Mouse (Mus musculus): ENCODE data around the gene Fkrp.

Fkrp gene

DNA sequence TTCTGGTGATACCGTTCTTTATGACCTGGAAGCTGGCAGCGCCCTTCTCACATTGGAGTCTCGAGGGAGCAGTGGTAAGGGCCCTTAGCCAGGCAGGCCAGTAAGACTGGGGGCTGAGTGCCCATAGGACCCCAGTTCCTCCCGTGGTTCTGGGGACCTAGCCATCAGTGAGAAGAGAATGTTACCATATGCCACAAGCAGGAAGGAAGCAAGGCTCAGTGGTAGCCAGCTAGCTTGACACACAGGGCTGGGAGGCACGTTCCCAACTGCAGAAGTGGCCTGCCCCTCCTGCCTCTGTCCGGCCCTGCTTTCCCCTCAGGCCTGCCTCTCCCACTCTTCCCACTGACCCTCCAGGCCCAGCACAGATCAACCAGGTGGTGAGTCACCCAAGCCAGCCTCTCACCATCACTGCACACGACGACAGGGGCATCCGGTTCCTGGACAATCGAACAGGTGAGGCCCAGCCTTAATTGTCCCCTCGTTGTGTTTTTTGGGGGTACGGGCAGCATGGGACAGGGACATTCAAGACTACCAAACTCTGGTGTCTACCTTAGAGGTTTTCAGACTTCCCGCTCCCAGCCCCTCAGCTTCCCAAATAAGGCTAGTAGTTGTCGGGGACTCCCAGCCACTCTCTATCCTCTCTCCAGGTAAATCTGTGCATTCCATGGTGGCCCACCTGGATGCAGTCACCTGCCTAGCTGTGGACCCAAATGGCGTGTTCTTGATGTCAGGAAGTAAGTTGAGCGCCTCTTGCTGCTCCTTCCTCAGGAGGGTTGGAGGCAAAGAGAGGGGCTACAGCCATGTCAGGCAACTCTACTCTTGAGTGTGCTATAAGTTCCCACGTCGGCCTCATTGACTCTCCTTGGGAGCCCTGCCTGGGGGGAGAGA is 21.6 kb upstream of the Fkrp start:
- no peak for DNase-seq (ENCODE audit: extremely low spot score, low spot score)

DNA sequence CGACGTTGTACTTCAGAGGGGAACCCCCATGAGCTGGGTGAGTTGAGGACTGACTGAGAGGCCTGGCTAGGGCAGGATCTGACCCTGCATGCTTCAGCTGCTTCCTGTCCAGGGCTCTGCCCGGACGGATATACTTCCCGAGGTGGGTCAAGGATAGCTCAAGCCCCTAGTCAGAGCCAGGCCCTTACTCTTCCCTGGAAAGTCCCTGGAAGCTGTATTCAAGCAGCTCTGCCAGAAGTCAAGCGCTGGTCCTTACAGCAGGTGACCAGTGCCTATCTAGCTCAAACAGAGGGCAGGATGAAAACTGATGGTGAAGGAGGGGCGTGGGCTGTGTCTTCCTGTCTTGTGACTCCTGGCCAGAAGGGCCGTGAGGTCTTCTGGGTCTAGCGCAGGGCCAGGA is 13.9 kb upstream of the Fkrp start:
- no peak for DNase-seq (ENCODE audit: extremely low spot score, low spot score)

DNA sequence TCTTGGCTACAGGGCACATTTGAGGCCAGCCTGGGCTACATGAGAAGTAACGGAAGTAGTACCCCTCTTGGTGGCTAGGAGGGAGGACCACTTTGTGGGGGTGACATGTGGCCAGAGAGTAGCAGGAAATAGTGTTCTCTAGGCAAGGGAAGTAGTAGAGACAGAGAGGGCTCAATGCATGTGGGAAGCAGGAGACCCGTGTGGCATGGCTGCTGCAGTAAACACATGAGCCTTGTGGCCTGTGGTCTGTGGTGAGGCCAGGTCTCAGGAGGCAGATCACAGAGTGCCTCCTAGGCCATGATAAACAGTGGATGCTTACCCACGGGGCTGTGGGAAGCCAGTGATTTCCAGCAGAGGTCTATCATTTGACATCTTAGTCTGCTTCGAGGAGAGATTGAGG is 10.7 kb upstream of the Fkrp start:
- no peak for DNase-seq (ENCODE audit: extremely low spot score, low spot score)

DNA sequence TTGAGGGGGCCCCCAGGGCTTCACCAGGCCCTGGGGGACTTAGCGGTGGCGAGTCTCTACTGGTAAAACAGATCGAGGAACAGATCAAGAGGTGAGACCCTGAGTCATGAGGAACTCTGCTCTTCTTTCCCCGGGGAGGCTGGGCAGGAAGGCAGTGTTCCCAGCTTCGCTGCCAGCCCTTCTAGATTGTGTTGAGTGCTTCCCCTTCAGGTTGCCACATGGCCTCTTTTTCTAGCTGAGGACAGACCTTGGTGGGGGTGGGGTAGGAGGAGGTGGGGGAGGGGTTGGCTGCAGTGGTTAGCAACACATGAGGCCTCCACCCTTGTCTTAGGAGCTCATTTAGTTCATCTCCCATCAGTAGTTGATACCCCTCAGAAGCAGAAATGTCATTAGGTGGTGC is 10.0 kb upstream of the Fkrp start:
- DNase-seq (ENCODE audit: extremely low spot score, low spot score), result no peak

DNA sequence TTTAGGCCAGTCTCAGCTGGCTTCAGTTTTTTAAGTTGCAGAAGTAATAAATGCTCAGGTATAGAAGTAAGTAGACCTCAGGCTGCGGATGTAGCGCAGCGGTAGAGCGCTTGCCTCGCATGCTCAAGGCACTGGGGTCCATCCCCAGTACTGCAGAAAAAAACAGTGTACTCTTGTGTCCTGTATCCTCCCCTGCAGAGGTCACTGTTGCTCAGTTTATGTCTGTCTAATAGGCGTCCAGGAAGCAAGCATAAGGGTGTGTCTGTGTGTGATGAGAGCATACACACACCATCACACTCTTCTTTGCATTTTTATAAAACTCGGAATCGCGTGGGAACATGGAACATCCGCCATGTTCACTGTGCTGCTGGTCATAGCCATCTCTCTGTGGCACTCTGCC is 9.3 kb upstream of the Fkrp start:
- no peak for DNase-seq (ENCODE audit: extremely low spot score, low spot score)

DNA sequence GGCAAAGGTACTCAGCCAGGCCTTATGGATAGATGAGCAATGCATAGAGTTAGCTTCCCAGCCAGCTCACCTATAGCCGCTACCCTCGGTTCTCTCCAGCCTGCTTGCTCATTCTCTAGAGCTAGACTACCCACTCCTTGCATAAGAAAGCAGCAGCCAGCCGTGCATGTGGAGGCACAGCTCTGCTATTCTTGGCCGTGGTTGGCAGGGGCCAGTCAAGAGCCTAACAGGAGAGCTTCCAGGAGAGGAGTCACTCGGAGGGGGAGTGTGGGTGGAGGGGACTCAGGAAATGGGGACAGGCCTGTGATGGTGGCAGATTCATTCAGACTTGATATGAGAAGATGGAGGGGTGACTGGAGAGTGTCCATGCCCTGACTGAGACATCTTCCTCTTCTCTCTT is 7.2 kb upstream of the Fkrp start:
- DNase-seq (ENCODE audit: extremely low spot score, low spot score), result no peak

DNA sequence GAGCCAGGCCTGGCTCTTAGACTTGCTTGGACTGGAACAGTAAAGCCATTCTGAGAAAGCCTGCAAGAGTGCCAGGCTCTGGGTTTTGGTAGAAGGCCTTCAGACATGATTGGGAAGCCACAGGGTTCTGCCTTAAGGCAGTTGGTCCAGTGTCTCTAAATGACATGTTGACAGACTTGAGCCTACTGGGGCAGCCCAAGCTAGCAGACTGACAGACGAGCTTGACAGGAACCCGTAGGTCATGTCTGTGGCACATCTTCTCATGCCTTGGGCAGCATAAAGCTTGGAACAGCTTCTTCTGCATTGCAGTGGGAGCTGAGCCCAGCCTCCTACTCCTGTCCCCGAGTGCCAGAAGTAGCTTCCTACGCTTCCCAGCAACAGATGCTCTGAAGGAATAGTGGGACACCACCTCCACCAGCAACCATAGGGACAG is 5.2 kb upstream of the Fkrp start:
- DNase-seq (ENCODE audit: extremely low spot score, low spot score), result no peak

DNA sequence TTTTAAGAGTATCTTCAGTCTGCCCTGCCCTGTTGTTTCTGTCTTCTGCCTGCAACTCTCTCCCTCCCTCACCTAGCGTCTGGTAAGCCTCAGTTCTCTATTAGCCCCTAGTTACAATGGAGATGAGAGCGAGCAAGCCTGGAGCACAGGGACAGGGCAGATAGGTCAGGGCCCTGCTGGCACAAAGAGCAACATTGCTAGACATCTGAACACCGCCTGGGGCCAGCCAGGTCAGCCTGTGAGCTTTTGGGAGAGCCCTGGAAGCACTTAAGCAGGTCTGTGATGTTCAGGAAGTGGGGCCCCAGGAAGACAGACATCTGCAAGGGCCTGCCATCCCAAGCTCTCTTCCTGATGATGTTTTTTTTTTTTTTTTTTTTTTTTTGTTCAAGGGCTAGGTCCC is 4.6 kb upstream of the Fkrp start:
- peak; percentile 38 for DNase-seq (ENCODE audit: extremely low spot score, low spot score)

DNA sequence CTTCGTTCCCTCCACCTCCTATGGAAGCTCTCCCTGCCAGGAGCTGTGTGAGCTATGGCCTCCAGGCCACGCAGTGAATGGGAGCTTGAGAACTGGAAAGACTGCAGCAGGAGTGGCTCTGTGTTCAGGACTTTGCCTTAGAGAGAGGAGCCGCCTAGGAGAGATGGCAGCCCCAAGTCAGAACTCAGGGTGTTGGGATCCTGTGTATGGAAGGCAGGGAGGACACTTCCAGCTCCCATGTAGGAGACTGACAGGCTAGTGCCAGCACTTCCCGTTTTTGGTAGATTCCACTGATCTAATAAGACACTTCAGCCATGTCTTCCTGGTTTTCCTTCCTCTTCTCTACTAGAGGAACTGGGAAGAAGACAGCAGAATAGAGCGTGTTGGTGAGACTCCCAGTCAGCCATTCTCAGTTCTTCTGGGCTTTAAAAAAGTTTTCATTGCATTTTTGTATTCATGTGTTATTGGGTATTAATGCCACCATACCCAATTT is 3.8 kb upstream of the Fkrp start:
- DNase-seq (ENCODE audit: extremely low spot score, low spot score), result no peak

DNA sequence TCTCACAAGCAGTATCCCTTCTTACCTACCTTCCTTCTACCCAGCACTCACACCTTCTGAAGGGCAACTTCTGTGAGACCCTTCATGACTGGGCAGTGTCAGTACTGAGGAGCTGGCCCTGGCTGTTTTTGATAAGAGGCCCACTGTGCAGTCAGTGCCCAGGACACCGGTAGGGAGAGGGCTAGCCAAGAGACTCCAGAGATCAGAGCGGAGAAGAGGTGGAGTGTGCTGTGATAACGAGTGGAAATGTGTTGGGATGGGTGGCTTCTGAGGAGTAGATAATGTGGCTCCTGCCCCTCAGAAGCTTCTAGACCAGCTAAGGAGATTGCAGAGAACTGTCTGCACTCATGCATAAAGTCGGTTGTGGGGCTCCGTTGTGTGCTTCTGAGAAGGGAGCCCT is 3.3 kb upstream of the Fkrp start:
- DNase-seq (ENCODE audit: extremely low spot score, low spot score), result no peak

DNA sequence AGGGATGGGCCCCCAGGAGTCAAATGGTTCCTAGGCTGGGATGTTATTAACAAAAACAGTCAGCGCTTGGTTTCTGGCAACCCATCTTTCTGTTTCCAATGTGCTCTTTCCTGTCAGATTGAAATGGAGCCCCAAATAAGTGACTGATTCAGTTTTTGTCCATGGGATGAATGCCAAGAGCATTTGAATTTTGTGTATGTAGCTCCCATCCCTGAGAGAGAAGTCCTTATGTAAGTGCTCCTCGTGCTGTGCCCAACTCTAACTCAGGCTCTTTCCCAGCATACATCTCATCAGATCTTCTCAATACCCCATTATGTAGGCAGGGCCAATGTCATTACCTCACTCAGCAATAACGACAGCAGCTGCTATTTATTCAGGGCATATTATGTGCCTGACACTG is 1.2 kb upstream of the Fkrp start:
- no peak for DNase-seq (ENCODE audit: extremely low spot score, low spot score)

DNA sequence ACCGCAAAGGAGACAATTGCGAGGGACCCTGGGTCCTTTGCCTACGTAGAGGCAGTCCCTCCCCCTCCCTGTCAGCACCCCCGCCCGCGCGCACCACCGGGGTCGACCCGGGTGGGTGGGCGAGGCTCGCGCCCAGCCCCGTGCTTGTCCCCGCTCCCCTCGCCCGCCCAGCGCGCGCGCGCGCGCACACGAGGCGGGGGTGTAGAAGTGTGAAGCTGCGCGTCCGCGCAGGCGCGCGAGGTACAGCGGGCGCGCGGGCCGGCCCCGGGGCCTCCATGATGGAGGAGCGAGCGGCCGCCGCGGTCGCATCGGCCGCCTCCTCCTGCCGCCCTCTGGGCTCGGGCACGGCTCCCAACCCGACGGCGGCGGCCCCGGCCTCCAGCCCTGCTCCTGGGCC is 456 bp downstream of the Fkrp start:
- peak; percentile 79 for DNase-seq (ENCODE audit: extremely low spot score, low spot score)

DNA sequence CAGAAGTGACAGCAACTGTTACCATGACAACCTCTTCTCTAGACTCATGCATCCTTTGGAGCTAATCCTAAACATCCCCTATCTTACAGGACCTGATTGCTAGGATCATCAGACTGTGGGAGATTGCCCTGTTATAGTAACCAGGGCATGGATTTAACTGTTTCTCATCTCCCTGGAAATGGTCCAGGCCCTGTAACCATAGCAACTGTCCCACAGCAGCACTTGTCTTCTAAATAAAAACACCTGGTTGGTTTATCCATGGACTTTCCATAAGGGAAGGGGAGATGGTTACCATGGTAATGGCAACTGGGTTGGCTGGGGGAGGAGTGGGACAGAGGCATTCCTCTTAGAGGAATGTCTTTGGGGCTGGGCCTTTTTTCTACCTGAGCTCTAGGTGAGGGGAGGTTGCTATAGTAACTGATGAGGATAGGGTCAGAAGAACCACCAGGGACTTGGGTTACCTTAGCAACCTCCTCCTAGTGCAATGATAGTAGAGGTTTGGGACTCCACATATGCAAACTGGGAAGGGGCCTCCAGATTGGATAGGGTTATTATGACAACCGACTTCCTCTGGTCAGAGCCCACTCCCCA is 1.1 kb downstream of the Fkrp start, which contains the start of gene Strn4:
TSS of gene Strn4 (plus strand) at position 539 of the 591 bp plus-strand sequence.
- peak; percentile 58 for DNase-seq (ENCODE audit: extremely low spot score, low spot score)

DNA sequence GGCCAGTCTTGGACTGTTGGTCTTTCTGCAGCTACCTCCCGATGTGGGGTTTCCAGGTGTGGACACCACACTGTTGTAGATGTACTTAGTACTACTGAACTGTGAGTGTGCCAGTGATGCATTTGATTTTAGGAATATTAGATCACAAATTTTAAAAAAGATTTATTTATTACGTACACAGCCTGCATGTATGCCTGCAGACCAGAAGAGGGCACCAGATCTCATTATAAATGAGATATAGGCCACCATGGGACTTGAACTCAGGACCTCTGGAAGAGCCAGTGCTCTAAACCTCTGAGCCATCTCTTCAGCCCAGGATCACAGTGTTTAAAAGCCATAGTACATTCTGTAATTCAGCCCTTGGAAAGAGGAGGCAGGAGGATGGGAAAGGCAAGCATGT is 4.0 kb downstream of the Fkrp start:
- no peak for DNase-seq (ENCODE audit: extremely low spot score, low spot score)

DNA sequence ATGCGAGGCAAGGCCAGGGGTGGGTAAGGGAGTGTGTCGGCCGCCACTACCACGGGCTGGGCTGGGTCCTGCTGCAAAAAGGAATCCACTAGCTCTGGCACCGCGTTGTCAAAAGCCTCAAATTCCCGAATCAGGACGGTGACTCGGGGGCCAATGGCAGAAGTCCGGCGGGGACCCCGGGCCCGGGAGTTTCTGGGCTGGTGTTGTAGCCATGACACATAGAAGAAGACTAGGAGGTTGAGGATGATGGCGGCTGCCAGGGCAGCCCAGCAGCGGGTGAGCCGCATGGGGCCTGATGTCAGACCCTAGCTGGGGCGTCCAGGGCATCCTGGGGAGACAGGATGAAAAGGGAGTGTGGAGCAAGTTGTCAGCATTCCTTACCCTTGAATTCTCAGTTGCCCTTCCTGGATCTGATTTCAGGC is 4.9 kb downstream of the Fkrp start:
- no peak for DNase-seq (ENCODE audit: extremely low spot score, low spot score)

DNA sequence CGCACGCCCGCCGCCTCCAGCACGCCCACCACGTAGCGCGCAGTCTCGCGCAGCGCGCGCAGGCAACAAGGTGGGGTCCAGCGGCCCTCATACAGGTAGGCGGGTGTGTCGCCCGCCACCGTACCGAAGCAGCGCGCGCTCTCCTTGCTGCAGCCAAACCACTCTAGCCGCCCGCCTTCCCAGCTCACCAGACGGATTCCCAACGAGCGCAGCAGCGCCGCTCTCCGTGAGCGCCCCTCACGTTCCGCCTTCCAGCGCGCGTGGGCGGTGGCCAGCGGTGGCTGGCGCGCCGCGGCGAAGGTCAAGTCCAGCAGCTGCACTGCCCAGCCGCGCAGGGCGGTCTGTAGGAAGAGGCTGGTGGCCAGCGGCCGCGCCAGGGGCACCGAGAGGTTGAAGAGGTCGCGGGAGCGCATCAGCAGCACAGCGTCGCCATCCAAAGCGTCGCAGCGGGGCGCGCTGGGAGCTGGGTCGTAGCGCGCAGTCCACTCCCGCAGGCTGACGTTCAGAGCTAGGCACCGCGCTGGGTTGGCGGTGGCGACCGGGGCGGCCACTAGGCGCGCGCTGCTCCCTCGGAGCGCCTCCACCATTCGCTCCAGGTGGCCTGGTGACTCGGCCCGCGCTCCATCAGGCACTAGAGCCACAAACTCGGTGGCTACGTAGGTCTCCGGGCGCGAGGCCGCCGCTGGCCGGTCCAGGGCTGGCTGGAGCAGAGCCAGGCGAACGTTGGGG is 5.4 kb downstream of the Fkrp start:
- peak; percentile 67 for DNase-seq (ENCODE audit: extremely low spot score, low spot score)

DNA sequence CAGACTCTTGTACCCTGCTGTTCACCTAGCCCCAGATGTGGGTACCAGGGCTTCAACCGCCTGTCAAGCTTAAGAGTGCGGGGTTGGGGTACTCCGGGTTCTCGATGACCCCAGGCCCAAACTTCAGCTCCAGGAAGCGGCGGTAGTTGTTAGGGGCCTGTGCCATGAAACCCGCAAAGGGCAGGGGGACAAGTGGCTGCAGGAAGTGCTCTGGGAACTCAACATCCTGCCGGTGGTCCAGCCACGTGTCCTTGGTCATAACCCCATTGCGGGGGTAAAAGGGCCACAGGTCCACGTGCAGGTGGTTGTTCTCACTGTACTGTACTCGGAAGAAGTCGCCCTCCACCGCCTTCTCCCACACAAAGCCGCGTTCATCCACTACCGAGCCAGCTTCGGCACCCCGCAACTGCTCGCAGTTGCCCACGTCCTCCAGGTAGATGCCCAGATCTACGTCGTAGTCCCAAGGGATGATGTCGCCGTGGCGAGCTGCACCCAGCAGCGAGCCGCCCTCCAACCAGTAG is 6.1 kb downstream of the Fkrp start:
- peak; percentile 28 for DNase-seq (ENCODE audit: extremely low spot score, low spot score)

DNA sequence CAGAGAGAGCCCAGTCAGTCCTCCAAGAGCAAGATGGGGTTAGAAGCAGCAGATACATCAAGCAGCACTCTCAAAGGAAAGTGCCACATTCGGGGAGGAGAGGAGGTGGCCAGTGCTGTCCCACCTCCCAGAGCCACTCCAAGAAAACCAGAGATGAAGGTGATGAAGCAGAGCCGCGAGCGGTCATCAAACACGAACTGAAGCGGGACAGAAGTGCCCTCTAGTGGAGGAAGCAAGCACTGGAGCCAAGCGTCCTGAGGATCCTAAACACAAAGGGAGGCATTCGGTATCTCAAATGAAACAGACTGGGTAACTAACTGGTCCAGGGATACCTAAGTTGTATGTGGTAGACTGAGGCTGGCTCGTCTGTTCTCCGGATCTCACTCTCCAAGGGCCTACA is 6.8 kb downstream of the Fkrp start:
- peak; percentile 72 for DNase-seq (ENCODE audit: extremely low spot score, low spot score)

DNA sequence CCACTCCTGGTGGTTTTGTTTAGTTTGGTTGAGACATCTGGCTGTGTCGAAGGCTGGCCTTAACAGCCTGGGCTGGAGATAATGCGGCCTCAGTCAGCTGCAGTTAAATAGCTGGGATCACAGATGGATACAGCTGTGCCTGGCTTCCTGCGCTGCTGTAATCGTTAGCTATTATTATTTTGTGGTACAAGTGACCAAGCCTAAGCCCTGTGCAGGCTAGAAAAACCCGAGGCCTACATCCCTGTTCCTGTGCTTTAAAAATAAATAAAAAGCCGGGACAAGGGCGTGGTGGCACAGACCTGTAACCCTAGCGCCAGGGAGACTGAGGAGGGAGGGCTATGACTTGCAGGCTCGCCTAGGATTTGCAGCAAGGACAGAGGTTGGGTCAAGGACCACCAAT is 7.9 kb downstream of the Fkrp start:
- no peak for DNase-seq (ENCODE audit: extremely low spot score, low spot score)

DNA sequence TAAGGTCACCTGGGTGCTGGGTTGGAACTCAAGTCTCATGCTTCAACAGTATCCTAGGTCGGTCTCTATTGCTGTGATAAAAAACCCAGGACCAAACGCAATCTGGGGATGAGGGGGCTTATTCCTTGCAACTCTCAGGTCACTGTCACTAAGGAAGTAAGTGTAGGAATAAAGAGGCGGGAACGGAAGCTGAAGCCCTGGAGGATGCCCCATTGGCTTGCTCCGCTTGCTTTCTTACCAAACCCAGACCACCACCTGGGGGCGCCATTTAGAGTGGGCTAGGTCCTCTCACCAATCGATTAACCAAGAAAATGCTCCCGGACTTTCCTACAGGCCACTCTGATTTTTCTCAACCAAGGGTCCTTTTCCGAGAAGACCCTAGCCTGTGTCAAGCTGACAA is 8.6 kb downstream of the Fkrp start:
- no peak for DNase-seq (ENCODE audit: extremely low spot score, low spot score)

DNA sequence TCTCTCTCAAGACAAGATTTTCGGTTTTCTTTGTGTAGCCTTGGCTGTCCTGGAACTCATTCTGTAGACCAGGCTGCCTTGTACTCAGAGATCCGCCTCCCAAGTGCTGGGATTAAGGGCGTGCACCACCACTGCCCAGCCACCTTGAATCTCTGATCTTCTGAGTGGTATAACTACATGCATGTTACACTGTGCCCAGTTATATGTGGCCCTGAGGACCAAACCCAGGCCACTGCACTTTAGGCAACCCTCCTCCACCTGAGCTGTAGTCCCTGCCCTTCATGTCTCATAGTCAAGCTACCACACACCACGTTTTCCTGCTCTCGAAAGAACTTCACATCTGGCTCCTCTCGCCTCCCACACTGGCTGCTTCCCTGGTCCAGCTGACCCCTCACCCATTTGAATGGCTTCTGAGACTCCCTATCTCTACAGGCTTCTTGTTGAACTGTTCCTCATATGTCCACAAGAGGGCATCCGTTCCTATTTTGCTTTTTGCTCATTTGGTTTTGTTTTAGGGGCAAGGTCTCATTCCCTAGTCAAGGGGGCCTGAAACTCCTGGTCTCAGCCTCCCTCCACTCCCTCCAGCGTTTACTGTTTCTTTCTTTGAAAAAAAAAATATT is 12.0 kb downstream of the Fkrp start:
- DNase-seq (ENCODE audit: extremely low spot score, low spot score), result peak; percentile 38
